Mouse (Mus musculus): ENCODE data around the gene Prss45.

DNA sequence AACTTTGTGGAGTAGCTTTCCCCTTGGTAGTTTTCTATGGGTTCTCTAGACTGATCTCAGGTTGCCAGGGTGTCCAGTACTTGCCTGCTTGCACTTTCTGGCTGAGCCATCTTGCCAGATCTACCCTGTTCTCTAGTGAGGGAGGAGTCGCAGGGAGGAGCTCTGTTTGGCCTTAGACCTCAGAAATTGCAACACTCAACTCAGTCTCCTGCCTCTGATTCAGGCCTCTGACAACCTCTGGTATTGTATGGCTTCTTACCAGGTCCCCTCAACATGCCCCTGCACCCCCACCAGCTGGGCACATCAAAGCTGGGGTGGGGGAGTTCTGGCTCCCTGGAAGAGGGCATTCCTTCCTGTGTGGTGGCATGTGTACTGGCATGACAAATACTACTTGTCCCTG, 43.0 kb downstream of the Prss45 start:
- TF ChIP-seq POLR2A (IDR thresholded peaks at IDR 0.05; ENCODE audit: borderline replicate concordance, control insufficient read depth, low read depth, low read length) (no peak), CTCF (IDR thresholded peaks at IDR 0.05; ENCODE audit: control insufficient read depth, insufficient read depth, low read length) (no peak)

Data from bone marrow, adult 2 months (tissue).